Mouse (Mus musculus) embryonic facial prominence, embryonic 15.5 days (tissue): ENCODE measurements around the gene St8sia2. TPM values are rescaled to one million over a fixed set of nuclear protein-coding genes. Genes with fewer than 3 reads are reported as not detected.

Experiments used
- ATAC-seq: fragments of 200-750 bp; cut with Nextera tagmentation; 2 replicates; pipeline ENCODE4 v1.8.0; 2017; ENCODE audit warnings: low read depth, moderate TSS enrichment; ENCODE audit not compliant: insufficient number of reproducible peaks, low FRiP score, low TSS enrichment
- H3K27ac ChIP-seq: fragments of 300-500 bp; sonication (generic); replicated peaks from 2 replicates; pipeline ENCODE4 v1.5.1; 2015; ENCODE audit warnings: mild to moderate bottlenecking, inconsistent platforms
- H3K27me3 ChIP-seq: fragments of 300-500 bp; sonication (generic); 2 replicates; pipeline ENCODE4 v1.6.1; 2015; ENCODE audit warnings: inconsistent platforms
- H3K36me3 ChIP-seq: fragments of 300-500 bp; sonication (generic); 2 replicates; pipeline ENCODE4 v1.6.1; 2015; ENCODE audit warnings: mild to moderate bottlenecking, inconsistent platforms
- H3K4me1 ChIP-seq: fragments of 300-500 bp; sonication (generic); 2 replicates; pipeline ENCODE4 v1.6.1; 2015; ENCODE audit warnings: inconsistent platforms
- H3K4me2 ChIP-seq: fragments of 300-500 bp; sonication (generic); replicated peaks from 2 replicates; pipeline ENCODE4 v1.6.1; 2015; ENCODE audit warnings: mild to moderate bottlenecking, inconsistent platforms
- H3K4me3 ChIP-seq: fragments of 300-500 bp; sonication (generic); replicated peaks from 2 replicates; pipeline ENCODE4 v1.5.1; 2015; ENCODE audit warnings: mild to moderate bottlenecking, inconsistent platforms
- H3K9ac ChIP-seq: fragments of 300-500 bp; sonication (generic); 2 replicates; pipeline ENCODE4 v1.6.1; 2015; ENCODE audit warnings: inconsistent platforms
- H3K9me3 ChIP-seq: fragments of 300-500 bp; sonication (generic); replicated peaks from 2 replicates; pipeline ENCODE4 v1.6.1; 2016; ENCODE audit warnings: inconsistent platforms
- WGBS: fragments of 180-500 bp; shearing (Covaris S2); methylation state at CpG from one replicate; pipeline ENCODE4 v1.1.7; 2015; 5-methylcytosine and 5-hydroxymethylcytosine counted together
- polyA plus RNA-seq: library from polyadenylated mRNA; unstranded; fragments of >200 nt; fragmentation: Nextera tagmentation; extraction: Ambion mirVana; gene quantifications from 2 replicates; pipeline ENCODE4 v1.2.1, GENCODE M21; 2015

Gene St8sia2
- polyA plus RNA-seq, 1 experiment from 2014 or later: 16.5 TPM

DNA sequence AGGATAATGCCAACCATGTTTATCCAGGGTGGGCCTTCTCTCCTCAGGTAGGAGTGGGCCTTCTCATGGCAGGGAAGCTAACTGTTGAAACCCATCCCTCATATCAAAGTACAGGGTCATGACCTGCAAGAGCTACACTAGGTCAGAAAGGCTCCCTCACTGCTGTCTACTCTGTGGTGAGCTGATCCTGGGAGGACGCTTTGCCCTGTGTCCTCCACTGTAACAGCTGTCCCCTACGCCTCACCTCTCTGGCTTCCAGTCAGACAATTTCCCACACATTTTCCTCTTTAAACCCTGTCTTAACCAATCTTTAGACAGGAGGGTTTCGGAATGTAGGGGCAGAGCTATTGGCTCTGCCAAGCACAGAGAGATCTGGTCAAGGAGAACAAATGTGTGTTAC lies 48.3 kb downstream of the St8sia2 start:
- no peak for ATAC-seq
- H3K9ac ChIP-seq: no peak overlapping the region
- H3K9me3 ChIP-seq: no peaks in the 10 kb centered on the region
- H3K4me2 ChIP-seq: no peak overlapping the region
- H3K27ac ChIP-seq: no peak overlapping the region
- H3K36me3 ChIP-seq: peaks cover 8% of the 10 kb centered on the region; the same call in 1 of the 2 replicates
- WGBS: 76% methylated on average over 3 of the region's 3 CpGs
- H3K4me3 ChIP-seq: no peak overlapping the region
- no peaks in the 10 kb centered on the region for H3K27me3 ChIP-seq
- H3K4me1 ChIP-seq: no peaks in the 10 kb centered on the region

DNA sequence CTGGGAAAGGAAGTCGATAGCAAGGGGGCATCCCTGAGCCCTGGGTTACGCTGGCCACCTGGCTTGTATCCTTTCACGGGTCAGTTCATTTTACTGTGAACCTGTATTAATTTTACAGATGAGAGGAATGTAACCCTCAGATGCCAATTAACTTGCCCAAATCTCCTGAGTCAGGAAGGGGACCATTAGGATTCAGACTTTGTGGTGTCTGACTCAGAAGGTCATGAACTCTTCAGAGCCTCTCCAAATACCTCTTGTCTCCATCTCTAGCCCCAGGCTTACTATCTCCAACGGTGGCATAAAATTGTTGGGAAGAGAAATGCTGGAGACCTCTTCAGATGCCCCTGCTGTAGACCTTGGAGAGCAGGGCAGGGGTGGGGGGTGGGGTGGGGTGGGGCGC lies 51.1 kb downstream of the St8sia2 start:
- Histone ChIP-seq H3K9me3 (no peaks in the 10 kb centered on the region), H3K4me3 (no peak overlapping the region), H3K4me2 (no peak overlapping the region), H3K4me1 (no peaks in the 10 kb centered on the region), H3K27me3 (no peaks in the 10 kb centered on the region), H3K36me3 (peaks cover 11% of the 10 kb centered on the region; the same call in 1 of the 2 replicates), H3K27ac (no peak overlapping the region), H3K9ac (no peak overlapping the region)
- WGBS: 58% methylated on average over 5 of the region's 5 CpGs
- no peak for ATAC-seq

DNA sequence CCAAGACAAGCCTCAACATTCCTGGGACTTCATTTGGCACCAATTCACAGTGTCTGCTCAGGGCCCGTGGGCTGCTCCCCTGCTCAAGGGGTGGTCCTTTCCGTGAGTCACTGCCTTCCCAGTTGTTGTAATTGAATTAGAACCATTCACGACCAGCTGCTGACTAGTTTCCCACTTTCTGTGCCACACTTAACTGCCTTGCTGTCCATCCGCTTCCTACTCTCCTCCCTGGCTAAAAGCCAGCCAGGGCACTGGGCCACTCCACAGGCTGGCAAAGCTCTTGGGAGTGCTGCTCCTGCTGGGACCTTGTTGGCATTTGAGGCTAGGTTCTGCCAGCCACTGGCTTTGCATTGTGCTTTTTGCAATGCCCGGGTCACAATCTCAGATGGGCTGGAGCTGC lies 59.0 kb downstream of the St8sia2 start:
- no peak overlapping the region for H3K4me3 ChIP-seq
- no peaks in the 10 kb centered on the region for H3K36me3 ChIP-seq
- ATAC-seq: no peak
- WGBS: 45% methylated on average over 5 of the region's 5 CpGs
- H3K4me2 ChIP-seq: no peak overlapping the region
- peaks cover 6% of the 10 kb centered on the region; the same call in 1 of the 2 replicates for H3K4me1 ChIP-seq
- no peak overlapping the region for H3K9ac ChIP-seq
- no peaks in the 10 kb centered on the region for H3K9me3 ChIP-seq
- no peaks in the 10 kb centered on the region for H3K27me3 ChIP-seq
- H3K27ac ChIP-seq: no peak overlapping the region

DNA sequence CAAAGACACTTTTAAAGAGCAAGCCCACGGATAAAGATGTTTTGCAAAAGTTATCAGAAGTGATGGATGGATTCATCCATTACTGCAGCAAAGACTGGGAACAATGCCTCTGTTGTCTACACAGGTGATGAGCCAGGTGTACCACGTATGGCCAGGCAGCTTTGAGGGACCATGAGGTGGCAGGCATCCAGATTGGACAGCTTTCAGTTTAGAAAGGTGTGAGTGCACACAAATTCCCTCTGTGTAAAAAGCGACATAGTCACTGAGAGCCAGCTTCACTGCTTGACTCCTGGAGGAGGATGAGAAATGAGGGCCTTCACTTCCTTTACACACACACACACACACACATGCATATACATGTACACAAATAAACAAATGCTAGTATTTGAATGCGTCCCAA lies 60.4 kb downstream of the St8sia2 start:
- no peak overlapping the region for H3K27ac ChIP-seq
- H3K9me3 ChIP-seq: no peaks in the 10 kb centered on the region
- H3K36me3 ChIP-seq: no peaks in the 10 kb centered on the region
- H3K27me3 ChIP-seq: no peaks in the 10 kb centered on the region
- H3K9ac ChIP-seq: no peak overlapping the region
- H3K4me1 ChIP-seq: peaks cover 6% of the 10 kb centered on the region; the same call in 1 of the 2 replicates
- H3K4me2 ChIP-seq: no peak overlapping the region
- 89% methylated on average over 4 of the region's 4 CpGs for WGBS
- ATAC-seq: no peak
- no peak overlapping the region for H3K4me3 ChIP-seq

DNA sequence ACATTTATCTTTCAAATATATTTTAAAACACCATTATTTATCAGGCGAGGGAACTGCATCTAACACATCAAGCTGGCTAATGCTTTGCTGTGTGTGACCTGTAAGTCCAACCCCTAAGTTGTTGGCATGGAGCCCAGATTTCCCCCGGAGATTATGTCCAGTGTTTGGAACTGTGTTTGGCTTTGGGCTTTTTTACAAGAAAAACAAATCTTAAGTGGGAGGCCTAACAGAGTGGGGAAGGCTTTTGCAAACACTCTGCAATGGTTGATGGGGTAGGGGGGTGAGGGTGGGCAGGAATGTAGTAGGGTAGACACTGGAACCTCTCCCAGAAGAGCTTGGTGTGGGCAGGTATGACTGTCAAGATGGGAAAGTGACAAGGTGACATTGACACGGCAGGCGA lies 71.8 kb downstream of the St8sia2 start:
- H3K4me1 ChIP-seq: peaks cover 10% of the 10 kb centered on the region
- WGBS: 52% methylated on average over 4 of the region's 4 CpGs
- no peaks in the 10 kb centered on the region for H3K9me3 ChIP-seq
- H3K27ac ChIP-seq: no peak overlapping the region
- ATAC-seq: 0 out of 2 replicates have a peak, but pooled peaks have one; percentile 17
- no peak overlapping the region for H3K9ac ChIP-seq
- H3K27me3 ChIP-seq: no peaks in the 10 kb centered on the region
- H3K4me2 ChIP-seq: no peak overlapping the region
- H3K36me3 ChIP-seq: peaks cover 13% of the 10 kb centered on the region; the same call in 1 of the 2 replicates
- H3K4me3 ChIP-seq: no peak overlapping the region

DNA sequence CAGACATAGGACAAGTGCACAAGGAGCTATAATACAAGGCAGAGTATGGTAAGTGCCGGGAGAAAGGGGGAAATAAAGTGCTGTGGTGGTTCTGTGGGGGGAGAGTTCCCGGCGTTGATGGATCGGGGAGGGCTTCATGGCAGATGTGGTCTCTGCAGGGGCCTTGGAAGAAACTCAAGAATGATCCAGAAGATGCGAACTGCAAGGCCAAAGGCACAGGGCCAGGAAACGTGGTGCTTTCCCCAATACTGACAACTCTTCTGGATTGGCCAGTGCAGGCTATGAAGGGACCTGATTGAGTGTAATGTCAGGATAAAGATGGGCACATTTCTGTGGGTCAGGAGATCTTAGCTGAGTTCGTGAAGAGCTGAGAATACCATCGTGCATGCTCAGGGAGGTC lies 74.3 kb downstream of the St8sia2 start:
- H3K4me1 ChIP-seq: peaks cover 10% of the 10 kb centered on the region
- no peak overlapping the region for H3K4me3 ChIP-seq
- no peak for ATAC-seq
- H3K27ac ChIP-seq: no peak overlapping the region
- peaks cover 13% of the 10 kb centered on the region; the same call in 1 of the 2 replicates for H3K36me3 ChIP-seq
- no peak overlapping the region for H3K4me2 ChIP-seq
- H3K27me3 ChIP-seq: no peaks in the 10 kb centered on the region
- H3K9me3 ChIP-seq: no peaks in the 10 kb centered on the region
- no peak overlapping the region for H3K9ac ChIP-seq
- 88% methylated on average over 8 of the region's 8 CpGs for WGBS

DNA sequence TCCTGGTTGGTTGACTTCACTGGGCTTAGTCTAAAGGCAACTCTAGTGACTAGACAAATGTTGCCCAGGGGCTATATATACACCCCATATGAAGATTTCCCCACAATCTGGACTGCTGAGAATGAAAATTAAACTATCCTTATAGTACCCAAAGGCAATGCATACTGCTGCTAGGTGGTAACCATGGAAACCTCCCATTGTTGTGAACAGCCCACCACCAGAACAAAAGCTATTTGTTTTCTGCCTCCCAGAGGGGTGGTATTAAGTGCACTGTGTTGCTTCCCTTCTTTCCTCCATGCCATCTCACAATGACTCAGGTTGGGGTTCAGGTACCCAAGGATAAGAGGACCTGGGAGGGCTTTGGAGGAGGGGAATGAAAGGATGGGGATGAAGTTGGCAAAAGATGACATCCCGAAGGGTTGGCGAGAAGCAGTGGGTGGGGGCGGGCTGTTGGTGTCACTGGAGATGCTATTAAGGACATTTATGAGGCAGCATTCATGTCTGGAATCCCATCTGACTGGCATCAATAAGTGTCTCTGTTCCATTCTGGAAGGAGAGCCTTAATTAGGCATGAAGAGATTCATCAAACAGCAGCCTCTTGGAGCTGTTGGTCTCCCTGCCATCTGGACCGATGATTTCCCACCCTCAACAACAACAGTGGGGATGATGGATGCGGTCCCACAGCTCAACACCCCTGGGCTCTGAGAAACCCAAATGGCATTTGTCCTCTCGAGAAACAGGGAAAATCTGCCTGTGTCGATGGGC lies 75.3 kb downstream of the St8sia2 start:
- ATAC-seq: no peak
- 88% methylated on average over 7 of the region's 7 CpGs for WGBS
- no peaks in the 10 kb centered on the region for H3K27me3 ChIP-seq

DNA sequence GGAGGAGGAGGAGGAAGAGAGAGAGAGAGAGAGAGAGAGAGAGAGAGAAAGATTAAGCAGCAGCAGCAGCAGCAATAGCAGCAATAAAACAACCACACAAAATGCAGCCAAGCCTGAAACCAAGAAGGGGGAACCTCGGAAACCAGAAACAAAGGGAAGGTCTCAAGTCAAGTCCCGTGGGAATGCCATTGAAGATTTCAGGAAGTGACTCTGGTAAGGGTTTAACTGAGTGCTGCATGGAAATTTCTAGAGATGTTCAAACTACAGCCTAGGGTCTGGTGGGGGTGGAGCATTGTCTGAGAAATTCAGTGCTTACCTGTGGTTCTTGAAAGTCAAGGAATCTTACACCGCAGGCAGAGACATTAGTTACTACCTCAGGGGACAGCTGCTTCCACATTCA lies 77.4 kb downstream of the St8sia2 start:
- no peak overlapping the region for H3K9ac ChIP-seq
- H3K36me3 ChIP-seq: no peaks in the 10 kb centered on the region
- no peak overlapping the region for H3K27ac ChIP-seq
- no peaks in the 10 kb centered on the region for H3K27me3 ChIP-seq
- H3K4me1 ChIP-seq: peaks cover under 1% of the 10 kb centered on the region; the same call in 1 of the 2 replicates
- ATAC-seq: no peak
- H3K4me3 ChIP-seq: no peak overlapping the region
- H3K4me2 ChIP-seq: no peak overlapping the region
- WGBS: 51% methylated on average over 3 of the region's 3 CpGs
- no peaks in the 10 kb centered on the region for H3K9me3 ChIP-seq

More for the DNA sequence above, 75.3 kb downstream of the St8sia2 start:
- Histone ChIP-seq H3K27ac (no peak overlapping the region), H3K4me3 (no peak overlapping the region), H3K4me2 (no peak overlapping the region), H3K4me1 (peaks cover 10% of the 10 kb centered on the region), H3K9me3 (no peaks in the 10 kb centered on the region), H3K36me3 (peaks cover 10% of the 10 kb centered on the region; the same call in 1 of the 2 replicates), H3K9ac (no peak overlapping the region)

DNA sequence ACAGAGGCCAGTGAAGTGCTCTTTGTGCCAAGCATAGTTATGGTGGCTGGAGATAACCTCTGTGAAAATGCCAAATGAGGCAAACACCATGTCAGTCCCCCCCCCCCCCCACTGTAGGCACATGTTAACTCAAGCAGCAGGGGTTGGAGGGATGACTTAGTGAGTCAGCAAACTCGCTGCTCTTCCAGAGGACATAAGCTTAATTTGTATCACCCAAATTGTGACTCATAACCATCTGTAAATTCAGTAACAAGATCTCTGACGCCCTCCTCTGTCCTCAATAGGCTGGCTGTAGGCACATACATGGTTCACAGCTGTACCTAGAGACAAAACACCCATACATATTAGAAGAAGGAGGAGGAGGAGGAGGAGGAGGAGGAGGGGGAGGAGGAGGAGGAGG lies 77.8 kb downstream of the St8sia2 start:
- Histone ChIP-seq H3K36me3 (no peaks in the 10 kb centered on the region), H3K27ac (no peak overlapping the region), H3K9ac (no peak overlapping the region), H3K4me2 (no peak overlapping the region), H3K4me1 (no peaks in the 10 kb centered on the region), H3K27me3 (no peaks in the 10 kb centered on the region), H3K9me3 (no peaks in the 10 kb centered on the region), H3K4me3 (no peak overlapping the region)
- no peak for ATAC-seq
- 59% methylated on average over 2 of the region's 2 CpGs for WGBS

DNA sequence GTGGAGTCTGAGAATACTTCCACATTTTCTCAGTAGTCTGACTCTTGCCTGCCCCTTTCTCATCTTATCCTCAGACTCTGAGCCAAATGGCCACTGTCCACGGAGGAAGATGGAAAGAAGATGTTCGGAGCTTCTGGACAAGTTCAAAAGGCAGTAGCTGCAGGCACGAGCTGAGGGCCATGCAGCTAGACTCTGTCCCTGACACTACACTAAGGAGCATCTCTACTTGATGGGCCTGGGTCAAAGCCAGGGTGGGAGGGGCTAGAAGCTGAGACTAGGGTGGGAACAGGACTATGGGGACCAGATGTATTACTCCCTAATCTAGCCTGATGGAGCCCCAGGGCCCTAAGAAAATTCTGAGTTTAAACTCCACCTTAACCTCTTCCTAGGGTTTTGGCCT lies 80.5 kb downstream of the St8sia2 start:
- ATAC-seq: no peak
- Histone ChIP-seq H3K4me3 (no peak overlapping the region), H3K9me3 (no peaks in the 10 kb centered on the region), H3K9ac (no peak overlapping the region), H3K36me3 (no peaks in the 10 kb centered on the region), H3K27me3 (no peaks in the 10 kb centered on the region), H3K4me1 (no peaks in the 10 kb centered on the region), H3K27ac (no peak overlapping the region), H3K4me2 (no peak overlapping the region)
- 63% methylated on average over 3 of the region's 3 CpGs for WGBS

DNA sequence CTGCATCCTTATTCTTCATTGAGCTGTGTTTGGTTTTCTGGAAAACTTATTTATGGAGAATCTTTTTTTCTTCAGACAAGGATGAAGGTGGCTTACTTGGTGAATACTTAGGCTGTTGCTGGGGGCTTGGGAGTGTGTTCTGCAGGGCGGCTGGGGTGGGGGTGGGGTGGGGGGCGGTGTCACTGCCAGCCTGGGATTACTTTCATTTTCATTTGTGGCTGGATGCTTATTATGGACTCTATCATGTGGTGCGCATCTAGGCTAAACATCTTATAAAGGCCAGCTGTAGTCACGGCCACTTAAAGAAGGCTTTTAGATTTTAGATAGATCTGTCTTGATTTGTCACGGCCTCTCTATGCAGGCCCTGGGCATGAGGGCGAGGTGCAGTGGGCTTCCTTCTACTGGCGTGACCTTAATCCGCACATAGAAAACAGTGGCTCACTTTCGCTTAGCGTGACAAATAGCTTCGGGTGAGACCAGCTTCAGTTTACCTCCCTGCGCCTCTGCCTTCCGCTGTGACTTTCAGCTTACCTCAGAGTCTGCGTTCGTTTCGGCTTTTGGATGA lies 92.5 kb downstream of the St8sia2 start:
- Histone ChIP-seq H3K27me3 (0 out of 2 replicates have a peak, but pooled peaks cover 3% of the 10 kb centered on the region), H3K4me3 (peak overlapping the region; percentile 11), H3K27ac (no peak overlapping the region), H3K9me3 (no peaks in the 10 kb centered on the region), H3K4me1 (peaks cover 39% of the 10 kb centered on the region), H3K36me3 (no peaks in the 10 kb centered on the region), H3K4me2 (peak overlapping the region; percentile 36), H3K9ac (no peak overlapping the region)
- 0 out of 2 replicates have a peak, but pooled peaks have one; percentile 40 for ATAC-seq
- WGBS: 33% methylated on average over 16 of the region's 16 CpGs
